Mouse (Mus musculus): ENCODE measurements around the gene Thada. TPM values are rescaled to one million over a fixed set of nuclear protein-coding genes. Genes with fewer than 3 reads are reported as not detected.

Gene Thada
- polyA plus RNA-seq, 1 experiment from 2014 or later: 2.3 TPM

GRCm38 (mm10) chr17:84278193-84278953 lies 187.6 kb downstream of the Thada start:
- Histone ChIP-seq H3K27me3 (replicated peaks; ENCODE audit: insufficient read depth, low read length) (no peaks in the 10 kb centered on the region), H3K4me1 (ENCODE audit: insufficient read depth, low read depth, low read length) (peaks cover 23% of the 10 kb centered on the region; the same call in 1 of the 2 replicates), H3K4me2 (replicated peaks; ENCODE audit: low read depth, low read length) (no peak overlapping the region), H3K4me3 (ENCODE audit: low read depth, low read length) (no peak overlapping the region), H3K36me3 (ENCODE audit: insufficient read depth, low read length) (no peaks in the 10 kb centered on the region), H3K9me3 (ENCODE audit: low read length) (no peaks in the 10 kb centered on the region), H3K9ac (replicated peaks; ENCODE audit: low read depth) (no peak overlapping the region), H3K27ac (ENCODE audit: low read length) (no peak overlapping the region; the same call in 1 of the 2 replicates)
- DNase-seq (ENCODE audit: low spot score) (peak; percentile 36), ATAC-seq (peak; percentile 31)
- WGBS: 42% methylated on average over 5 of the region's 5 CpGs
- no peak for TF ChIP-seq EP300 (IDR thresholded peaks at IDR 0.05)
- TF ChIP-seq CTCF (IDR thresholded peaks at IDR 0.05): no peak

DNA sequence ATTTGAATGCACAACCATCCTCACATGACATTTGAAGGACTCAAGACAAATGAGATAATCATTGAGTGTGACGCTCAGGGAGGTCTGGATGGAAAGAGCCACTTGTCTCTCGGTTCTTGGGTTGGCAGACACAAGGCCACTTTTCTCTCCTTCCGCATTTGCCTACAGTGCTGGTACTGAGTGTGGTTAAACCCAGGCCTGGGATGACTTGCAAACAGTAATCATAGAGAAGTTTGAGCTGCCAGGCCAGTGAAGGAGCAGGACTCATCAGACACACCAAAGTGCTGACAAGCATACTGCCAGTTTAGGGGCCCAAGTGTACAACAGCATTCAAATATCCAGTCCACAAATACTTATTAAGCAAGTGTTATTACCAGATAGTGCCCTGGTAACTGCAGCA lies 191.0 kb downstream of the Thada start:
- Histone ChIP-seq H3K27ac (ENCODE audit: low read length) (no peak overlapping the region), H3K4me1 (ENCODE audit: insufficient read depth, low read depth, low read length) (peaks cover 40% of the 10 kb centered on the region; the same call in 1 of the 2 replicates)
- 68% methylated on average over 3 of the region's 3 CpGs for WGBS

DNA sequence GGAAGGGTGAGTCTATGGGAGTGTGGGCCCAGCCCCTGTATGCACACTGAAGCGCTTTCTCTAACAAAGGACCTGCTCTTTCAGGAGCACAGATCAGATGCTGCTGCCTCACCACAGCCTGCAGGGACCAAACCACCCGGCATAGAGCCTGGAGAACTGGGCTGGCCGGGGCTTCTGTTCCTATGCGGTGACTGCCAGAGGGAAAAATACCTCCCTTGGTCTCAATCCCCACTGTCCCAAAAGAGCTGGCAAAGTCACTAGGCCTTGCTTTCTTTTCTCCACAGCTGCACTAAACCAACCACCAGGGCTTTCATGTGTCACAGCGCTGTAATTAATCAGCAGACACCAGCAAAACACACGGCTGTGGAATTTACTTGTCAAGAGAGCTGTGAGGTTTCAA lies 191.8 kb downstream of the Thada start:
- Histone ChIP-seq H3K9me3 (ENCODE audit: low read length) (no peaks in the 10 kb centered on the region), H3K4me3 (ENCODE audit: low read depth, low read length) (no peak overlapping the region), H3K27me3 (replicated peaks; ENCODE audit: insufficient read depth, low read length) (no peaks in the 10 kb centered on the region), H3K4me1 (ENCODE audit: insufficient read depth, low read depth, low read length) (peaks cover 37% of the 10 kb centered on the region; the same call in 1 of the 2 replicates), H3K36me3 (ENCODE audit: insufficient read depth, low read length) (no peaks in the 10 kb centered on the region), H3K27ac (ENCODE audit: low read length) (peak overlapping the region; percentile 35; the same call in 1 of the 2 replicates), H3K4me2 (replicated peaks; ENCODE audit: low read depth, low read length) (no peak overlapping the region), H3K9ac (replicated peaks; ENCODE audit: low read depth) (no peak overlapping the region)
- 56% methylated on average over 6 of the region's 6 CpGs for WGBS
- TF ChIP-seq EP300 (IDR thresholded peaks at IDR 0.05) (no peak), CTCF (IDR thresholded peaks at IDR 0.05) (0 out of 2 replicates have a peak, but pooled peaks have one; percentile 4)
- DNase-seq (ENCODE audit: low spot score) (peak; percentile 35), ATAC-seq (no peak)

More for the DNA sequence above, 191.0 kb downstream of the Thada start:
- DNase-seq (ENCODE audit: low spot score) (no peak), ATAC-seq (no peak)
- no peaks in the 10 kb centered on the region for H3K27me3 ChIP-seq (replicated peaks; ENCODE audit: insufficient read depth, low read length)
- no peak overlapping the region for H3K4me3 ChIP-seq (ENCODE audit: low read depth, low read length)
- no peak overlapping the region for H3K9ac ChIP-seq (replicated peaks; ENCODE audit: low read depth)
- no peak for TF ChIP-seq CTCF (IDR thresholded peaks at IDR 0.05)
- no peak for TF ChIP-seq EP300 (IDR thresholded peaks at IDR 0.05)
- H3K9me3 ChIP-seq (ENCODE audit: low read length): no peaks in the 10 kb centered on the region
- H3K36me3 ChIP-seq (ENCODE audit: insufficient read depth, low read length): no peaks in the 10 kb centered on the region
- no peak overlapping the region for H3K4me2 ChIP-seq (replicated peaks; ENCODE audit: low read depth, low read length)

GRCm38 (mm10) chr17:84272557-84273261 lies 193.3 kb downstream of the Thada start:
- Histone ChIP-seq H3K9me3 (ENCODE audit: low read length) (no peaks in the 10 kb centered on the region), H3K4me3 (ENCODE audit: low read depth, low read length) (no peak overlapping the region), H3K36me3 (ENCODE audit: insufficient read depth, low read length) (no peaks in the 10 kb centered on the region), H3K27ac (ENCODE audit: low read length) (peak overlapping the region; percentile 51; the same call in 1 of the 2 replicates), H3K9ac (replicated peaks; ENCODE audit: low read depth) (no peak overlapping the region), H3K4me1 (ENCODE audit: insufficient read depth, low read depth, low read length) (peaks cover 28% of the 10 kb centered on the region; the same call in 1 of the 2 replicates), H3K27me3 (replicated peaks; ENCODE audit: insufficient read depth, low read length) (no peaks in the 10 kb centered on the region), H3K4me2 (replicated peaks; ENCODE audit: low read depth, low read length) (no peak overlapping the region)
- WGBS: 25% methylated on average over 5 of the region's 5 CpGs
- DNase-seq (ENCODE audit: low spot score): peak; percentile 71
- peak; percentile 63 for ATAC-seq
- TF ChIP-seq CTCF (IDR thresholded peaks at IDR 0.05) (no peak), EP300 (IDR thresholded peaks at IDR 0.05) (no peak)

DNA sequence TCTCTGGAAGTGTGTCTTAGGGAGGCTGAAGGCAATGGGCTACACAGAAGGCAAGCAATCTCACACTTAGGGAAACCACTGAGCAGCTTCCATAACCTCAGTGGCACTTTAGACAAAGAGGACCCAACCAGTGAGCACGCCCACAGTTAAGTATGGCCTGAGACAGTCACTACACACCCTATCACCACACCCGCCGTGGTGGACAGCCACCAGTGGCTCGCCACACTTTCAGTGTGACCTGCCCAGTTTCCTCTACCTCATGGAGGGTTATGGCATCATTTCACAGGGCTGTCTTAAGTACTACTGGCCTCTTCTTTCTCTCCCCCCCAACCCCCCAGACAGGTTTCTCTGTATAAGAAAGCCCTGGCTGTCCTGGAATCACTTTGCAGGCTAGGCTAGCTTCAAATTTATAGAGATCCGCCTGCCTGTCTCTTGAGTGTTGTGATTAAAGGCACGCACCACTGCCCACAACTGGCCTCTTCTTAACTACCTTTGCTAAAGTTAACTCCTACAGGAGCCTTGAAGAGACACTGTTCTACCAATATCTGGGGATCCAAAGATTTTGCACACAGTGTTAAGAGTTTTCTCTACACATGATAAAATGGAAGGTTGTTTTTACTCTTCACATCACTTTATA lies 194.3 kb downstream of the Thada start:
- 88% methylated on average over 6 of the region's 6 CpGs for WGBS
- TF ChIP-seq EP300 (IDR thresholded peaks at IDR 0.05) (no peak), CTCF (IDR thresholded peaks at IDR 0.05) (no peak)
- Histone ChIP-seq H3K4me1 (ENCODE audit: insufficient read depth, low read depth, low read length) (peaks cover 27% of the 10 kb centered on the region; the same call in 1 of the 2 replicates), H3K4me2 (replicated peaks; ENCODE audit: low read depth, low read length) (no peak overlapping the region), H3K9ac (replicated peaks; ENCODE audit: low read depth) (no peak overlapping the region), H3K36me3 (ENCODE audit: insufficient read depth, low read length) (no peaks in the 10 kb centered on the region), H3K9me3 (ENCODE audit: low read length) (no peaks in the 10 kb centered on the region), H3K4me3 (ENCODE audit: low read depth, low read length) (no peak overlapping the region), H3K27me3 (replicated peaks; ENCODE audit: insufficient read depth, low read length) (no peaks in the 10 kb centered on the region), H3K27ac (ENCODE audit: low read length) (no peak overlapping the region)
- ATAC-seq: no peak
- DNase-seq (ENCODE audit: low spot score): no peak

DNA sequence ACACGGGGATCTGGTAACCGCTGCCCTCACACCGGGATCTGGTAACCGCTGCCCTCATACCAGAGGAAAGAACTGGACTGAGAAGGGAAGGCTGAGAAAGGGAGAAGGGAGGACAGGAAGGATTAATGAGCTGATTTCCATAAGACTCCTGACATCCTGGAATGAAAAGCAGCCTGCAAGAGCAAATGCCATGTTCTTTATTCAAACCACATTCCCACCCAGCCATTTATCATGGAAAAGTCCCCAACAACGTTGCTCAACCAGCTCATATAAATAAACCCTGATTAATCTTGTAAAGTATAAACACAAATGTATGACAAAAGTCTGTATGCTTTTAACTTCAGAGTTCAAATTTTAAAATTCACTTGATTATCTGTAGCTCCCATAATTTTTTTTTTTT lies 196.3 kb downstream of the Thada start:
- Histone ChIP-seq H3K27ac (ENCODE audit: low read length) (no peak overlapping the region), H3K36me3 (ENCODE audit: insufficient read depth, low read length) (no peaks in the 10 kb centered on the region)
- DNase-seq (ENCODE audit: low spot score): peak; percentile 85

More for the DNA sequence above, 196.3 kb downstream of the Thada start:
- Histone ChIP-seq H3K4me2 (replicated peaks; ENCODE audit: low read depth, low read length) (no peak overlapping the region), H3K4me1 (ENCODE audit: insufficient read depth, low read depth, low read length) (peaks cover 38% of the 10 kb centered on the region), H3K9ac (replicated peaks; ENCODE audit: low read depth) (no peak overlapping the region), H3K27me3 (replicated peaks; ENCODE audit: insufficient read depth, low read length) (no peaks in the 10 kb centered on the region), H3K9me3 (ENCODE audit: low read length) (no peaks in the 10 kb centered on the region), H3K4me3 (ENCODE audit: low read depth, low read length) (no peak overlapping the region)
- WGBS: 70% methylated on average over 5 of the region's 5 CpGs
- peak; percentile 60; the same call in 1 of the 2 replicates for TF ChIP-seq EP300 (IDR thresholded peaks at IDR 0.05)
- no peak for TF ChIP-seq CTCF (IDR thresholded peaks at IDR 0.05)
- ATAC-seq: 0 out of 2 replicates have a peak, but pooled peaks have one; percentile 5
